Mouse (Mus musculus) cerebellum, postnatal 4 days (tissue): Measurements from ENCODE around the gene Lars2.

Source experiments
- DNase-seq, 2 experiments: peaks; one replicate each; pipeline ENCODE4 v3.0.0; 2022; ENCODE audit warnings: low spot score in 2 of 2, mixed read lengths in 1 of 2

Gene Lars2

DNA sequence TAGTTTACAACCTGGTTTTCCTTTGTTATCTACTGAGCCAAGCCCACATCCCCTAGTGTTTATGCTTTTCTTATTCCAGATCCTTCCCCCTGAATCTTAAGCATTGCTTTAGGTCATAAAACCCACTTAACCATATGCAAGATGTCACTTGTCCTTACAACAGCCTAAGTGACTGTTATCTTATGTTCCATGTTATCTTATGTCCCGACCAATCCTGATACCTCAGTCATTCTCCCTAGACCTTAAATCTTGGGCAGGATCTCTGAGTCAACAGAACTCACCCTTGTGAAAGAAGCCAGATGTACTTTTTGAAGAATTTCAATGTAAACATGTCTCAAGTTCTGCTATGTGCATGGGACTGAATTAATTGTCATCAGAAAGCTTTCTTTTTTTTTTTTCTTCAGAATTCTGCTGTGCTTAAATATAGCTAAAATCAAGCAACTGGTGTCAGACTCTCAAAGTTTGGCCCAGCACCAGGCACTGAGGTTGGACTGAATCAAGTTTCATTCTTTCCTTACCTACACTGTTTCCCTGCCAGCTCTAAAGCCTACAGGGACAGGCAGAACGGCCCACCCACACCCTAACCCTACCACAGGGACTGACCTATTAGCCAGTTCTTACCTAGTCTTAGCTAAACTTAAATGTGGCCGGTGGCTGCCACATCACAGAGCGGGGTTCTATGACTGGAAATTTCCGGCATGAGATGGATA, 24.6 kb downstream of the Lars2 start:
- DNase-seq, result no peak

DNA sequence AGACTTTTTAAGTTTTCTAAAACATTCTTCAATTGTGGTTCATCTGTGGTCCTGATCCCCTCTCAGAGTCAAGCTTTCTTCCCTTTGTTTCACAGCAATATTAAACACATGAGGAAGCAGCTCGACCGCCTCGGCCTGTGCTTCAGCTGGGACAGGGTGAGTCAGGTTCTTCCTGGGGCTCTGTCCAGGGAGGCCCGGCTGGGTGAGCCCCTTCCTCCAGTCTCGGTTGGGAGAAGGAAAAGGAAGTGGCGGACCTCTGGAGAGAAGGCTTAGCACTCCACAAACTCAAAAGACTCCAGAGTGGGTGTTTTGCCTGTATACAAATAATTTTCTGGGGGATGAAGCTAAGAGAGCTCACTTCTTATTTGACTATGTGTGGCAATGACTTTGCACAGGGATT, 28.1 kb downstream of the Lars2 start:
- no peak for DNase-seq

DNA sequence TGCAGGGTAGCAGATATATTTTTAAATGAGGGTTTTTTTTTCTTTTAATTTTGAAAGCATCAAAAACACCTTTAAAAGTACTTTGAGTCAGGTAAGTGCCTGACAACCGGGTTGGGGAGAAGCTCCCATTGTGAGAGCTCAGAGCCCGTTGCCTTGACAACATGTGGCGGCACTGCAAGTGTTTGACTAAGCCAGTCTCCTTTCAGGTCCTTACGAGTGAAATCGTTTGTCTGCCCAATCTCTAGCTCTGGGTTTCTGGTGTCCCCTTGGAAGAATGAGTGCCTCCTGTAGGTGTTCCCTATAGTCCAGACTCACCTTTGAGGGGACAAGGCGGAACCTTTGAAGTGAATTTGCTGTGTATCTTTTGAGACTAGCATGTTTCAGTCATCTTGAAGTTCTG, 31.0 kb downstream of the Lars2 start:
- no peak for DNase-seq

DNA sequence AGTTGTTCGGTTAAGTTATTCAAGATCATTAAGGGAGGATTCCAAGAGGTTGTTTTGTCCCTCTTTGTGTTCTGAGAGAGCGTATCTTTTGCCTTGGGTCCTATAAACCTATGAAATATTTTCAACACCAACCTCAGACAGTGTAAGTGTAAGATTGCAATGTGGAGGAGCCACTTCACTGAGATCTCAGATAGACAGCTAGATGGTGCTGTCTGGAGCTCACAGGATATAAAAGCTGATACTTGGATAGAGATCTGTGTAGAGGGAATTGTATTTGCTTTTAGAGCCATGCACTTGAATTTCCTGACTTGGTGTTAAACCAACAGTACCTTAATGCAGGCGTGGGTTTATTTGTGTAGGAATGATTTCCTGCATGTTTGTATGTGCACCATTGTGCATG, 35.5 kb downstream of the Lars2 start:
- DNase-seq, result no peak

DNA sequence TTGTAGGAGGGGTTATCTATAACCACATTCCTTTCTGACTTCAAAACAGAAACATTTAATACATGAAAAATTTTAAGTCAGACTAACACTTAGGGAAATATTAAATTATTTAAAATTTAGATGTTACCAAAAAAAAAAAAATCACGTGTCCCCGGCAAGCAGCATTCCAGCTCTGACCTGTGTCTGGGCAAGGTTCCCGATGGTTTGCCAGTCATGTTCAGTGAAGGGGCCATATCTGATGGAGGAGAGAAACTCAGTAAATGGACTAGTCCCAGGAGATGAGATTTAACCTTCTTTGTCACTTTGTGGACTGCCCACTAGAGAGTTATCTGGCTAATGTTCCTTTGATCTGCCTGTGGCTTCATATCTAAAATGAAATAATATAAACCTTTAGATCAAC, 36.3 kb downstream of the Lars2 start:
- DNase-seq, result no peak

GRCm38 (mm10) chr9:123405231-123405630, 38.5 kb downstream of the Lars2 start:
- DNase-seq, result no peak

DNA sequence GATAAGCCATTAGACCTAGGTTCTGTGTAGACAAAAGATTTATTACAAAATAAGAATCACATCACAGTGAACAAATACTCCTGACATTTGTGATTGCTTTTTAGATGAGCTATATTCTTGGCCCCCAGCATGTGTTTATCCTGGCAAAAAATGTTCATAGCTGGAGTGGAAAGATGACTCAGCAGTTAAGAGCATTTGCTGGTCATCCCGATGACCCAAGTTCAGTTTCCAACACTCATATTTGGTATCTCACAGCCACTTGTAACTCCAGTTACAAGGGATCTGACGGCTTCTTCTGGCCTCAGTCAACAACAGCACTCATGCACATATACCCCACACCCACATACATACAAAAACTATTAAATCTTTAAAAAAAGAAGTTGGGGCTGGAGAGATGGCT, 42.0 kb downstream of the Lars2 start:
- DNase-seq, result no peak

- DNase-seq, result no peak
Observed at GRCm38 (mm10) chr9:123429863-123430262, 63.1 kb downstream of the Lars2 start.

DNA sequence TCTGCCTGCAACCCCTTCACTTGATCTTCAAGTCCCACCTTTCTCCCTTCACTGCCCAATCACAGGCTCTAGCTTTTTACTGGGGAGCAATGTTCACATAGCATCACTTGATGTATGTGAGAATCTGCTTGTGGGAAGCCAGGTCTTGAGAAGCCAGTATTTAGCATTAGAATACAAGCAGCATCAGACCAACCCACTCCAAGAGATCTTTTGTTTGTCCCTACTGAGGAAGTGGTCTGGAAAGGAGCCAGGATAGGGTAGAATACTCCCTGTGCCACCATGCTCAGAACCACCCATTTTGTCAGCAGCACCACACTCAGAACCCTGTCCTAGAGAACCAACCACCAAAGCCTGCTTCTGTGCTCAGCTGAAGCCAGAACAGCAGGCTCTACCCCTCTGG, 64.2 kb downstream of the Lars2 start:
- DNase-seq, result no peak

DNA sequence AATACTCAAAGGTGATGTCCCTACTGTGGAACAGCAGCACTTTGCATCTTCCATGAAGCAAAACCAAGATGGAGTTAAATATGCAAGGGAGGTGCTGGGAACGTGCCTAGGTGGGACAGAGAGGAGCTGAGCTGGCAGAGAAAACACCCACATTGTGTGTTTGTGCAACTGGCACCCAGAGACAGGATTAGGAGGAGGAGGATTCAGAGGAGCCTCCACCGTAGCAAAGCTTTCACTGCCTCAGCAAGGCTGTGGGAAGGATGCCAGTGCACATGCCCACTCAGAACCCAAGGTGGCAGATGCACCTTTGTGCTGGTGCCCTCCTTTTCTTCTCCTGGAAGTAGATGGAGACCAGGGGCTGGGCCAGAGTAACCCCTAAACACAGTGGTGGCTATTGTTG, 71.5 kb downstream of the Lars2 start:
- no peak for DNase-seq

- no peak for DNase-seq
Observed at GRCm38 (mm10) chr9:123440230-123441058, 73.7 kb downstream of the Lars2 start.

DNA sequence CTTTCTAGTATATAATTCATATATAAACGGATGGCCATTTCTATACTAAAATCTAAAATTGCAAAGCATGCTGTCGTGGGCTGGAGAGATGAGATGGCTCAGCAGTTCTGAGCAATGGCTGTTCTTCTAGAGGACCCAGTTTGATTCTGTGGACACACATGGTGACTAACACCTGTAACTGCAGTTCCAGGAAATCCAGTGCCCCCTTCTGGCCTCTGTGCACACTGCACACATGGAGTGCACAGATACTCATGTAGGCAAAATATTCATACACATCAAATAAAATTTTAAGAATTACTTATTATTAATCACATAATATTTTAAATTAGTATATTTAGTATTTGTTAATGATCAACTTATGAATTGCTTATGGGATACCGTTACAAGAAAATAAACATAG, 80.4 kb downstream of the Lars2 start:
- DNase-seq, result peak in 1 of 2 experiments; percentile 26

DNA sequence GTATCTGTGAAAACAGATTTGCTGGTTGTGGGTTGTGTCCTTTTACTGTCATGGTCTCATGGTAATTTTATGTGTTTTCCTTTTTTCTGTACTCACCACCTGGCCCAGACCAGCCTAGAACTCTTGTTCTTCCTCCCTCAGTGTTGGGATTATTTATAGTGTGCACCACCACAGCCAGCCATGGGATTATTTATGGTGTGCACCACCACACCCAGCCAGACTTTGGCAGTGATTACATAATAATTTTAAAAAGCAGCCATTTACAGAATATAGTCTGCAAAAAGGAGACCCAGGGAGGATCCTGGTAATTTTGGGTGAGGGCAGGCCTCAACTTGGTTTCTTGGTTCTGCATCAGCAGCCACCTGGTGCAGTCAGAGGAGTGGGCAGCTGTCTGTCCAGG, 81.9 kb downstream of the Lars2 start:
- DNase-seq, result no peak

DNA sequence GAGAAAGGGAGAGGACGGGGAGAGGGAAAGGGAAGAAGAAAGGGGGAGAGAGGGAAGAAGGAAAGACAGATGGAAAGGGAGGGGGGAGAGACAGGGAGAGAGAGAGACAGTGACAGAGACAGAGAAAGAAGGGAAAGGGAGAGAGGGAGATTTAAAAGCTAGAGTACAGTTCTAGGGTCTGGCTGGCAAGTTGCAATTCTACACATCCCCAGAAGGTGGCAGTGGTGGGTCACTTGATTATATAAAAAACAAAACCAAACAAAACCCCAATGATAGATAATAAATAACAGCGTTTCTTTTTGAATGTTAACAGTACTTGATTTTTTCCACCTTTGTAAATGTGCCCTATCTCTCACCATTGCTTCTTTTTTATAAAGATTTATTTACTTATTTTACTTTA, 83.4 kb downstream of the Lars2 start:
- peak; percentile 41 to 60 for DNase-seq

- DNase-seq, result no peak
Observed at GRCm38 (mm10) chr9:123451772-123452171, 85.0 kb downstream of the Lars2 start.

GRCm38 (mm10) chr9:123456634-123457602, 90.2 kb downstream of the Lars2 start:
- no peak for DNase-seq

DNA sequence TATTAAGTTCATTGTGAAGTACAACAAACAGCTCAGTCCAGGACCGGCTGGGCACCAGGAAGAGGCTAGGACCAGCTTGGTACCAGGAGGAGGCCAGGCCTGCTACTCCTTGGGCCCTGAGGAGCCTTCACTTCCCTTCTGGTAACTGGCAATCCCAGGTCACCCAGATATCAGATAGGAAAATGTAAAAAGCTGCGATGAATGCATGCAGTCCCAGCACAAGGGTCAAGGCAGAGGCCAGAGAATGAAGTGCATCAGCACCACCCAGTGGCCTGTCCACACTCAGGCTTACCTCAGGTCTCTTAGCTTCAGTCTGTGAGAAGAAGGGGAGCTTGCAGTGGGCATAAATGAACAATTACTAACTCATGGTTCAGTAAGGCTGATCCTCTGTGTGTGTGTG, 90.9 kb downstream of the Lars2 start:
- DNase-seq, result no peak

DNA sequence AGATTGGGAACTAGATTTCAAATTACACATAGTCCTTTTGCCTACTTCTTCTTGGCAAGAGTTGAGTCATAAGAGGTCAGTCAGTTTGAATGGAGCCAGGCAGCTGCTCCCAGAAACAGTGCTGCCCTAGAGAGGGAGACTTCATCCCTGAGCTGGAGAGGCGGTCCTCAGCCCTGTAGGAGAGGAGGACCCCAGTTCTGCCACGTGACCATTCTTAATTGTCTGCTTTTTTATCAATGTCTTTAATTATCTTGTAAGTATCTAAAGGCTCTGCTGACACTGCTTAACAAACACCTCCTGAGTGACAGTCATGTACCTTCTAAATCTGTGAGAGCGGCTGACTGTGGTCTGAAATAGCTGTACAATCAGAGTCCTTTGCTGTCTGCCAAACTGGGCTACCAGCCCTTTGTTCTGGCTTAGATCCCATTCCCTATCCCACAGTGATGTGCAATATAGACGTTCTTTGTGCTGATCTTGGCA, 100.5 kb downstream of the Lars2 start:
- peak in 1 of 2 experiments; percentile 16 for DNase-seq

DNA sequence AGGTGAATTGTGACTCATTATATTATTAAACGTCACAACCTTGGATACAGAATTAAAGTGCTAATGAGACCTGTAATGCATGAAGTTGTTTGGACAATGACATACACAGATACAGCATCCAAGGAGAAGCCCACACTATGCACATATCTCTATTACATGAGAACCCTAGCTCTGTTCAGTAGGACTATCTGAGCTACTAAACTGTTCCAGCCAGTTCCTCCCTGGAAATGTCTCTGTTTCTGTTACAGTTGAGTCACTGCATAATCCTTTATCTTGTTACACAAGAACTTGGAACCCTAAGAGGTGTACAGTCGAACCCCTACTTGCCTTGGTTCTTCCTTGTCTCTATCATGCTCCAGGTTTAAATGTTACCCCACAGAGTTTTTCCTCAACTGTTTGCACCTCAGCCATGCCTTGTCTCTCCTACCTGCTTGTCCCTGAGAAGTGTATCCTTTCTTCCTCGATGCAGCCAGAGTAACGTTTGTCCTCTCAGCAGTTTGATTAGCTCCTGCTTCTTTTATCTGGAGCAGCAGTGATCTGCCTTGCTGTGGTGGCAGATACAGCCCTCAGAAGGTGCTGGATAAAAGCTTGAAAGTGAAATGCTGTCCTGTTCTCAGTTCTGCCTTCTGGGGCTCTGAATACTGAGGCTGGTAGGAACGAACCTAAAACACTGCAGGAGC, 101.8 kb downstream of the Lars2 start:
- DNase-seq, result no peak

DNA sequence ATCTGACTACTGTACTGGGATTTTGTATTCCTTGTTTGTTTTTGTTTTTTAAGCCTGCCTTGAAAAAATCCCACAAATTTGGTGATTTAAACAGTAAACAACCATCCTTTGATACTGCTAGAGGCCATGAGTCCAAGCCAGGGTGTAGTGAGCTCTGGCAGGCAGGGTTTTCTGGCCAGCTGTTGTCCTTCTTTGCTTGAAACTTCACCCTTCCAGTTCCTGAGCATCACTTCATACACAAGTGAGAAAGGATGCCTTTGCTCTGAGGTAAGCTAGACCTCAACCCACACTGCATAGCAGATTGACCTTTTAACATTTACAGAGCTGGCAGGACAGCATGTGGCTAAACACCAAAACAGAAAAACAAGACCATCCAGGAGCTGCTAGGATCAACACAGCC, 102.4 kb downstream of the Lars2 start:
- no peak for DNase-seq

- no peak for DNase-seq
Observed at GRCm38 (mm10) chr9:123473377-123473776, 106.7 kb downstream of the Lars2 start.
